24 mouse cellular contexts compared by ENCODE assay signal in genomic region chr6:137088469-137088868, GRCm38 (mm10).
DNase-seq lines count a peak whose midpoint lies in the region; ATAC-seq lines count a peak whose summit lies in the region.
"Had no signal": no experiment of that assay in that cellular context is flagged by ENCODE, and none has a peak within 500 bp of the region (broad histone marks: within the 10 kb centered on the region; RNA-seq: fewer than 3 reads in every experiment).

No protein-coding gene starts in this region.

- H3K4me3 ChIP-seq in embryonic facial prominence, embryonic 13.5 days = no peak overlapping the region
- no peak overlapping the region for H3K4me3 ChIP-seq in embryonic facial prominence, embryonic 10.5 days
- H3K4me3 ChIP-seq in limb, embryonic 12.5 days (replicated peaks) = no peak overlapping the region
- H3K4me3 ChIP-seq: erythroblast, embryonic 14.5 days; forebrain, embryonic 12.5 days; heart, embryonic 15.5 days; kidney, embryonic 15.5 days; left cerebral cortex, adult 2 months; liver, embryonic 13.5 days; lung, embryonic 15.5 days; megakaryocyte, embryonic 14.5 days; neural tube, embryonic 12.5 days had no signal

- no peaks in the 10 kb centered on the region for H3K27me3 ChIP-seq in embryonic facial prominence, embryonic 13.5 days
- H3K27me3 ChIP-seq in embryonic facial prominence, embryonic 10.5 days (replicated peaks; ENCODE audit: low read depth, poor library complexity, severe bottlenecking) = no peaks in the 10 kb centered on the region
- no peaks in the 10 kb centered on the region for H3K27me3 ChIP-seq in limb, embryonic 12.5 days
- H3K27me3 ChIP-seq: forebrain, embryonic 12.5 days; heart, embryonic 15.5 days; kidney, embryonic 15.5 days; liver, embryonic 13.5 days; lung, embryonic 15.5 days; megakaryocyte, embryonic 14.5 days; neural tube, embryonic 12.5 days had no signal

- H3K9me3 ChIP-seq in embryonic facial prominence, embryonic 13.5 days = no peaks in the 10 kb centered on the region
- H3K9me3 ChIP-seq in embryonic facial prominence, embryonic 10.5 days = 0 out of 2 replicates have a peak, but pooled peaks cover 2% of the 10 kb centered on the region
- peaks cover 9% of the 10 kb centered on the region; the same call in 1 of the 2 replicates for H3K9me3 ChIP-seq in limb, embryonic 12.5 days
- H3K9me3 ChIP-seq: heart, embryonic 15.5 days; liver, embryonic 13.5 days; megakaryocyte, embryonic 14.5 days had no signal

- 0 out of 2 replicates have a peak, but pooled peaks cover 2% of the 10 kb centered on the region for H3K36me3 ChIP-seq in embryonic facial prominence, embryonic 13.5 days
- H3K36me3 ChIP-seq in embryonic facial prominence, embryonic 10.5 days (replicated peaks) = no peaks in the 10 kb centered on the region
- H3K36me3 ChIP-seq in limb, embryonic 12.5 days = no peaks in the 10 kb centered on the region
- H3K36me3 ChIP-seq: forebrain, embryonic 12.5 days; heart, embryonic 15.5 days; kidney, embryonic 15.5 days; liver, embryonic 13.5 days; lung, embryonic 15.5 days; neural tube, embryonic 12.5 days had no signal

- H3K4me1 ChIP-seq in embryonic facial prominence, embryonic 13.5 days = peaks cover 6% of the 10 kb centered on the region; the same call in 1 of the 2 replicates
- H3K4me1 ChIP-seq in embryonic facial prominence, embryonic 10.5 days = no peaks in the 10 kb centered on the region
- peaks cover 18% of the 10 kb centered on the region; the same call in 1 of the 2 replicates for H3K4me1 ChIP-seq in limb, embryonic 12.5 days (replicated peaks)
- H3K4me1 ChIP-seq: forebrain, embryonic 12.5 days; heart, embryonic 15.5 days; kidney, embryonic 15.5 days; liver, embryonic 13.5 days; lung, embryonic 15.5 days; megakaryocyte, embryonic 14.5 days; neural tube, embryonic 12.5 days had no signal

- ATAC-seq in embryonic facial prominence, embryonic 13.5 days (ENCODE audit: insufficient number of reproducible peaks, insufficient read depth, low FRiP score, low TSS enrichment, low read depth) = no peak
- ATAC-seq in limb, embryonic 12.5 days (ENCODE audit: insufficient number of reproducible peaks, insufficient read depth, low FRiP score, low TSS enrichment, low read depth) = no peak
- ATAC-seq: hindbrain, embryonic 16.5 days; intestine, postnatal 0 days had no signal

- 66% methylated on average over 6 of the region's 6 CpGs for WGBS in embryonic facial prominence, embryonic 13.5 days
- 83% methylated on average over 6 of the region's 6 CpGs for WGBS in embryonic facial prominence, embryonic 10.5 days
- 75% methylated on average over 6 of the region's 6 CpGs for WGBS in limb, embryonic 12.5 days

- intact Hi-C loops in left cerebral cortex, postnatal 4 days (cut with DNase I) = no loop called here

- H3K4me2 ChIP-seq in embryonic facial prominence, embryonic 13.5 days = no peak overlapping the region
- no peak overlapping the region for H3K4me2 ChIP-seq in limb, embryonic 12.5 days
- H3K4me2 ChIP-seq: forebrain, embryonic 12.5 days; heart, embryonic 15.5 days; kidney, embryonic 15.5 days; liver, embryonic 13.5 days; lung, embryonic 15.5 days; neural tube, embryonic 12.5 days had no signal

- H3K27ac ChIP-seq in embryonic facial prominence, embryonic 13.5 days = peak overlapping the region; percentile 51; the same call in 1 of the 2 replicates
- H3K27ac ChIP-seq in embryonic facial prominence, embryonic 10.5 days (replicated peaks) = no peak overlapping the region
- peak overlapping the region; percentile 72 for H3K27ac ChIP-seq in limb, embryonic 12.5 days
- H3K27ac ChIP-seq: forebrain, embryonic 12.5 days; heart, embryonic 15.5 days; kidney, embryonic 15.5 days; left cerebral cortex, adult 2 months; liver, embryonic 13.5 days; lung, embryonic 15.5 days; neural tube, embryonic 12.5 days had no signal

- no peak for DNase-seq in embryonic facial prominence, embryonic 10.5 days (ENCODE audit: low spot score)
- peak; percentile 17 for DNase-seq in left cerebral cortex, postnatal 4 days
- DNase-seq in left cerebral cortex, adult 18-20 months (ENCODE audit: low spot score in 2 of 2) = no peak
- no peak for DNase-seq in spleen, postnatal 14 days (ENCODE audit: low spot score in 2 of 2)
- DNase-seq in embryo, embryonic 9.5 days (ENCODE audit: extremely low spot score) = no peak
- DNase-seq: gastrocnemius, postnatal 25 days; heart, postnatal 4 days; kidney, postnatal 36 days; liver, embryonic 13.5 days; lung, postnatal 36 days; midbrain, embryonic 14.5 days; thymus, postnatal 14 days had no signal

- H3K9ac ChIP-seq in embryonic facial prominence, embryonic 13.5 days = no peak overlapping the region
- no peak overlapping the region for H3K9ac ChIP-seq in limb, embryonic 12.5 days (replicated peaks)
- H3K9ac ChIP-seq: forebrain, embryonic 12.5 days; heart, embryonic 15.5 days; kidney, embryonic 15.5 days; liver, embryonic 13.5 days; lung, embryonic 15.5 days; neural tube, embryonic 12.5 days had no signal
